Mouse (Mus musculus) lung, adult 2 months (tissue): Measurements from ENCODE around the gene Tnfrsf14.

Experiments
- CTCF ChIP-seq: fragments of 200-500 bp; IDR thresholded peaks from 2 replicates; pipeline ENCODE4 v1.5.1; 2011; ENCODE audit warnings: mild to moderate bottlenecking, low read length, control low read depth; ENCODE audit not compliant: insufficient read depth
- POLR2A ChIP-seq: fragments of 200-500 bp; IDR thresholded peaks from 2 replicates; pipeline ENCODE4 v1.6.1; 2011; ENCODE audit warnings: low read depth, mild to moderate bottlenecking, control low read depth, low read length, borderline replicate concordance; ENCODE audit errors: extremely low read depth

DNA sequence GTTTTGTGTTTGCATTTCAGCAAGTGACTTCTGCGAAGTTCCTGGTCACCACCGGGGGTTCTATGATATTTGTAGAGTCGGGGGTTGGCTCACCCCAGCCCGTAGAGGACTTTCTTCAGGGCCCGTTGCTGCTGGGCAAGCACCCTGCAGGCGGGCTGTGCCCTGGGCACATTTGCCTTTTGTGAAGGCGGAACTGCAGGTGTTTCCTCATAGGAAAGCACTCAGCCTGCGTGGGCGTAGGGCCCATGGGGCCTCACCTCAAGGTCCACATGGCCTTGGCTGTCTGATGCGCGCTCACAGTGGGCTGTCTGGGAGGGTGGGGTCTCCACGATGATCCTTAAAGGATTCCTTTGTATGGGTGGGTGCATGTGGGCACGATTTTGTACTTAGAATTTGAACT, 33.5 kb upstream of the Tnfrsf14 start:
- no peak for TF ChIP-seq POLR2A
- TF ChIP-seq CTCF = no peak
